In genomic region chr8:107129171-107130025, GRCm38 (mm10) we compare ENCODE assay signal across 8 mouse cellular contexts. TPM values are rescaled to one million over a fixed set of nuclear protein-coding genes. Genes with fewer than 3 reads are reported as not detected.
DNase-seq lines count a peak whose midpoint lies in the region; ATAC-seq lines count a peak whose summit lies in the region.

No protein-coding gene starts in this region.

- peak; percentile 64 for ATAC-seq in liver, embryonic 16.5 days (ENCODE audit: low read depth)
- no peak for ATAC-seq in stomach, embryonic 14.5 days (ENCODE audit: insufficient number of reproducible peaks, insufficient read depth, low FRiP score, low read depth)
- no peak for ATAC-seq in megakaryocyte progenitor cell, adult 5-6 weeks (replicated peaks; ENCODE audit: poor library complexity)
- ATAC-seq in erythroblast, adult 5-6 weeks (replicated peaks; ENCODE audit: low FRiP score, poor library complexity, severe bottlenecking), result no peak

- no peak overlapping the region for H3K4me2 ChIP-seq in liver, embryonic 16.5 days (ENCODE audit: low read depth, low read length)
- H3K4me2 ChIP-seq in stomach, embryonic 14.5 days (replicated peaks; ENCODE audit: low read depth, low read length), result no peak overlapping the region

- no peak overlapping the region for H3K4me3 ChIP-seq in liver, embryonic 16.5 days (ENCODE audit: low read depth, low read length)
- H3K4me3 ChIP-seq in embryonic facial prominence, embryonic 10.5 days, result no peak overlapping the region
- H3K4me3 ChIP-seq in stomach, embryonic 14.5 days (ENCODE audit: low read depth, low read length), result no peak overlapping the region

- DNase-seq in liver, result no peak
- DNase-seq in embryonic facial prominence, embryonic 10.5 days (ENCODE audit: low spot score), result no peak
- DNase-seq in kidney, adult 9 months, result peak; percentile 92
- DNase-seq in layer of hippocampus, adult 18-20 months (ENCODE audit: low spot score in 2 of 2), result no peak

- no peaks in the 10 kb centered on the region for H3K9me3 ChIP-seq in liver, embryonic 16.5 days (replicated peaks; ENCODE audit: control insufficient read depth, low read length)
- H3K9me3 ChIP-seq in embryonic facial prominence, embryonic 10.5 days, result no peaks in the 10 kb centered on the region
- H3K9me3 ChIP-seq in stomach, embryonic 14.5 days (ENCODE audit: control insufficient read depth, low read depth, low read length), result no peaks in the 10 kb centered on the region

- WGBS in liver, embryonic 16.5 days (ENCODE audit: insufficient replicate concordance), result 60% methylated on average over 8 of the region's 8 CpGs
- 67% methylated on average over 8 of the region's 8 CpGs for WGBS in embryonic facial prominence, embryonic 10.5 days
- 47% methylated on average over 8 of the region's 8 CpGs for WGBS in stomach, embryonic 14.5 days

- H3K4me1 ChIP-seq in liver, embryonic 16.5 days (ENCODE audit: control insufficient read depth, low read depth, low read length), result no peaks in the 10 kb centered on the region
- H3K4me1 ChIP-seq in embryonic facial prominence, embryonic 10.5 days, result peaks cover 26% of the 10 kb centered on the region
- peaks cover 6% of the 10 kb centered on the region; the same call in 1 of the 2 replicates for H3K4me1 ChIP-seq in stomach, embryonic 14.5 days (ENCODE audit: control insufficient read depth, insufficient read depth, low read length)

- H3K27ac ChIP-seq in liver, embryonic 16.5 days (ENCODE audit: low read length), result no peak overlapping the region
- H3K27ac ChIP-seq in embryonic facial prominence, embryonic 10.5 days (replicated peaks), result 0 out of 2 replicates have a peak overlapping the region, but pooled peaks have one; percentile 2
- peak overlapping the region; percentile 11; the same call in 1 of the 2 replicates for H3K27ac ChIP-seq in stomach, embryonic 14.5 days (ENCODE audit: low read length)

- no peak overlapping the region for H3K9ac ChIP-seq in liver, embryonic 16.5 days (ENCODE audit: low read depth, low read length)
- H3K9ac ChIP-seq in stomach, embryonic 14.5 days (replicated peaks; ENCODE audit: low read depth, low read length), result no peak overlapping the region

- no peaks in the 10 kb centered on the region for H3K27me3 ChIP-seq in liver, embryonic 16.5 days (ENCODE audit: control insufficient read depth, insufficient read depth, low read depth, low read length)
- H3K27me3 ChIP-seq in embryonic facial prominence, embryonic 10.5 days (replicated peaks; ENCODE audit: low read depth, poor library complexity, severe bottlenecking), result no peaks in the 10 kb centered on the region
- no peaks in the 10 kb centered on the region for H3K27me3 ChIP-seq in stomach, embryonic 14.5 days (ENCODE audit: control insufficient read depth, insufficient read depth, low read length)

- H3K36me3 ChIP-seq in liver, embryonic 16.5 days (ENCODE audit: control insufficient read depth, insufficient read depth), result no peaks in the 10 kb centered on the region
- H3K36me3 ChIP-seq in embryonic facial prominence, embryonic 10.5 days (replicated peaks), result no peaks in the 10 kb centered on the region
- H3K36me3 ChIP-seq in stomach, embryonic 14.5 days (ENCODE audit: control insufficient read depth, insufficient read depth, low read length), result no peaks in the 10 kb centered on the region

RNA-seq across cellular contexts. Expression of gene Cyb5b, which starts 21.0 kb away (rescaled TPM):
- polyA plus RNA-seq in liver, embryonic 16.5 days (2015; fragmentation: Nextera tagmentation; extraction: Ambion mirVana), result 23.0 and 25.2 TPM in 2 replicates
- polyA plus RNA-seq in embryonic facial prominence, embryonic 10.5 days (2016; fragmentation: Nextera tagmentation; extraction: Ambion mirVana), result 138 and 149 TPM in 2 replicates
- 89.6 and 105 TPM in 2 replicates for polyA plus RNA-seq in stomach, embryonic 14.5 days (2014; fragmentation: Nextera tagmentation; extraction: Ambion mirVana)
- total RNA-seq in megakaryocyte progenitor cell, adult 5-6 weeks (2015), result 54.1 and 58.4 TPM in 2 replicates
- total RNA-seq in megakaryocyte progenitor cell, adult 5-6 weeks (2017), result 61.0 and 67.1 TPM in 2 replicates
- total RNA-seq in erythroblast, adult 5-6 weeks (2015; ENCODE audit: low replicate concordance), result 10.2 and 21.3 TPM in 2 replicates
- total RNA-seq in erythroblast, adult 5-6 weeks (2017; ENCODE audit: low replicate concordance), result 8.1 and 12.8 TPM in 2 replicates
- total RNA-seq in layer of hippocampus, adult 18-20 months (2021), result 100 to 1,000 TPM; 106 to 113 TPM

RNA-seq across cellular contexts. Expression of gene Terf2, which starts 33.1 kb away (rescaled TPM):
- polyA plus RNA-seq in liver, embryonic 16.5 days (2015; fragmentation: Nextera tagmentation; extraction: Ambion mirVana), result 5.5 and 6.0 TPM in 2 replicates
- polyA plus RNA-seq in embryonic facial prominence, embryonic 10.5 days (2016; fragmentation: Nextera tagmentation; extraction: Ambion mirVana), result 18.5 and 20.5 TPM in 2 replicates
- polyA plus RNA-seq in stomach, embryonic 14.5 days (2014; fragmentation: Nextera tagmentation; extraction: Ambion mirVana), result 15.8 and 17.6 TPM in 2 replicates
- 32.1 and 36.6 TPM in 2 replicates for total RNA-seq in megakaryocyte progenitor cell, adult 5-6 weeks (2015)
- 28.5 and 38.8 TPM in 2 replicates for total RNA-seq in megakaryocyte progenitor cell, adult 5-6 weeks (2017)
- 9.2 and 14.2 TPM in 2 replicates for total RNA-seq in erythroblast, adult 5-6 weeks (2015; ENCODE audit: low replicate concordance)
- total RNA-seq in erythroblast, adult 5-6 weeks (2017; ENCODE audit: low replicate concordance), result 12.9 and 15.5 TPM in 2 replicates
- 10 to 100 TPM; 36.6 to 36.9 TPM for total RNA-seq in layer of hippocampus, adult 18-20 months (2021)
